Mouse (Mus musculus) ES-Bruce4 (cell line): ENCODE measurements at regions not wholly inside any gene's neighbourhood (a gene's known extent, or its start where the extent isn't known, plus 50 kb on each side); places are given as distances from the start of the nearest gene placed in this dataset.

Experiments
- H3K27ac ChIP-seq: 2 replicates; pipeline ENCODE4 v1.5.1; 2012; ENCODE audit warnings: low read length, inconsistent platforms; ENCODE audit not compliant: insufficient read depth
- H3K27me3 ChIP-seq: 2 replicates; pipeline ENCODE4 v1.6.1; 2012; ENCODE audit warnings: mild to moderate bottlenecking, low read length, inconsistent platforms; ENCODE audit not compliant: control insufficient read depth, poor library complexity, insufficient read depth, severe bottlenecking
- H3K36me3 ChIP-seq: 2 replicates; pipeline ENCODE4 v1.6.1; 2012; ENCODE audit warnings: inconsistent platforms, mild to moderate bottlenecking, low read length, moderate library complexity; ENCODE audit not compliant: control insufficient read depth, poor library complexity, insufficient read depth, severe bottlenecking
- H3K4me1 ChIP-seq: one replicate; pipeline ENCODE4 v1.8.1; 2011; ENCODE audit warnings: low read length; ENCODE audit not compliant: control insufficient read depth, insufficient read depth
- H3K4me3 ChIP-seq: 2 replicates; pipeline ENCODE4 v1.5.1; 2011; ENCODE audit warnings: low read depth, mild to moderate bottlenecking, low read length
- H3K9ac ChIP-seq: 2 replicates; pipeline ENCODE4 v1.6.1; 2012; ENCODE audit warnings: low read depth, mild to moderate bottlenecking, inconsistent platforms; ENCODE audit not compliant: poor library complexity, severe bottlenecking
- H3K9me3 ChIP-seq: replicated peaks from 2 replicates; pipeline ENCODE4 v1.6.1; 2012; ENCODE audit warnings: mild to moderate bottlenecking, low read length, inconsistent platforms; ENCODE audit not compliant: control insufficient read depth, poor library complexity, insufficient read depth, severe bottlenecking
- CTCF ChIP-seq: IDR thresholded peaks from one replicate; pipeline ENCODE4 v1.8.1; 2011; ENCODE audit warnings: low read depth, low read length
- EP300 ChIP-seq: IDR thresholded peaks from 2 replicates; pipeline ENCODE4 v1.6.1; 2011; ENCODE audit warnings: low read depth, low read length; ENCODE audit not compliant: insufficient read depth
- POLR2A ChIP-seq: IDR thresholded peaks from one replicate; pipeline ENCODE4 v1.8.1; 2011; ENCODE audit warnings: low read length; ENCODE audit not compliant: insufficient read depth

GRCm38 (mm10) chr4:56373746-56374145 lies 366.1 kb upstream of the Gm26657 start:
- Histone ChIP-seq H3K36me3 (no peaks in the 10 kb centered on the region), H3K9ac (no peak overlapping the region), H3K4me1 (no peaks in the 10 kb centered on the region), H3K27ac (no peak overlapping the region), H3K9me3 (no peaks in the 10 kb centered on the region), H3K27me3 (no peaks in the 10 kb centered on the region), H3K4me3 (no peak overlapping the region)
- TF ChIP-seq POLR2A (no peak), CTCF (no peak)

GRCm38 (mm10) chr4:56373167-56373566 lies 366.7 kb upstream of the Gm26657 start:
- Histone ChIP-seq H3K36me3 (no peaks in the 10 kb centered on the region), H3K4me1 (no peaks in the 10 kb centered on the region), H3K9ac (no peak overlapping the region), H3K4me3 (no peak overlapping the region), H3K9me3 (no peaks in the 10 kb centered on the region), H3K27ac (no peak overlapping the region), H3K27me3 (no peaks in the 10 kb centered on the region)
- TF ChIP-seq CTCF (no peak), POLR2A (no peak), EP300 (no peak)

GRCm38 (mm10) chr4:56372711-56373110 lies 367.2 kb upstream of the Gm26657 start:
- TF ChIP-seq POLR2A (no peak), EP300 (no peak), CTCF (no peak)
- H3K27me3 ChIP-seq: no peaks in the 10 kb centered on the region
- H3K9me3 ChIP-seq: no peaks in the 10 kb centered on the region
- no peaks in the 10 kb centered on the region for H3K4me1 ChIP-seq
- no peak overlapping the region for H3K27ac ChIP-seq
- H3K4me3 ChIP-seq: no peak overlapping the region
- H3K36me3 ChIP-seq: no peaks in the 10 kb centered on the region
- H3K9ac ChIP-seq: no peak overlapping the region

- H3K9me3 ChIP-seq: no peaks in the 10 kb centered on the region
- H3K27ac ChIP-seq: no peak overlapping the region
- no peak for TF ChIP-seq EP300
- no peak for TF ChIP-seq POLR2A
- TF ChIP-seq CTCF: no peak
- no peak overlapping the region for H3K4me3 ChIP-seq
- no peak overlapping the region for H3K9ac ChIP-seq
- H3K4me1 ChIP-seq: no peaks in the 10 kb centered on the region
- no peaks in the 10 kb centered on the region for H3K27me3 ChIP-seq
- no peaks in the 10 kb centered on the region for H3K36me3 ChIP-seq
Measured at GRCm38 (mm10) chr4:56364594-56364993, 375.3 kb upstream of the Gm26657 start.

DNA sequence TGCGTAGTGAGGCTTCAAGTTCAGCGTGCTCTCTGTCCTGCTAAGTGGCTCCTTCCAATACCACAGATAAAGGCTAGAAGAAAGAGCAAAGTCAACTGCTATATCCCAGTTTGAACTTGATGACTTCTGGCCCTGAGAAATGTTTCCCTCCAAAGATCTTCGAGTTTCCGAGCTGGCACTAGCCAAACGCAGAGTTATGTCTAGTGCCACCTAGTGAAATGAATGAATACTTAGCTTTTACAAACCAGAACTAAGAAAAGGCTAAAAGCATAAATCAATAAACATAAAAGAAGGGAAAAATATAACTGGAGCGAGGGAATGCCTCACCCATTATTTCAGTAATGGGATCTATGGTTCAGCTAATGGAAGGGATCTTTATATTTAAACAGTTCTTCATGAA lies 377.7 kb upstream of the Gm26657 start:
- Histone ChIP-seq H3K4me3 (no peak overlapping the region), H3K27me3 (no peaks in the 10 kb centered on the region), H3K9ac (no peak overlapping the region), H3K4me1 (no peaks in the 10 kb centered on the region), H3K36me3 (no peaks in the 10 kb centered on the region), H3K9me3 (no peaks in the 10 kb centered on the region), H3K27ac (no peak overlapping the region)
- no peak for TF ChIP-seq CTCF
- TF ChIP-seq EP300: no peak
- TF ChIP-seq POLR2A: no peak

DNA sequence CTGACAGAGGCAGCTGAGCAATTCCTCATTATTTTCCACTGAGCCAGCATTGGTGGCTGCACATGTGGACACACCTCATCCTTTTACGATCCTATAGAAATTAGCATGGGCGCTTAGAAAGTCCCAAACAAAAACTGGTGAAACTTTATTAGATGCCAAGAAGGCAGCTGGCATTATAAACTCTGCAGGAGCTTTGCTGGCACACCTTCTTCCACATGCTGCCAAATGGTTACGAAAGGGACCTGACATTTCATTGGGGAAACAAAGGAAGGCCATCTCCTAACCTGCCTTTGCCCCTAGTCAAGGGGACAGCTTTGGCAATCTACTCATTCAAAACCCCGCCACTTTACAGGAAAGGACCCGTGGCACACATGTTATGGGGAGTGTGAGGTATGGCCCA lies 390.7 kb upstream of the Gm26657 start:
- Histone ChIP-seq H3K27ac (no peak overlapping the region), H3K4me1 (no peaks in the 10 kb centered on the region), H3K27me3 (no peaks in the 10 kb centered on the region), H3K9ac (no peak overlapping the region), H3K4me3 (no peak overlapping the region), H3K9me3 (no peaks in the 10 kb centered on the region), H3K36me3 (no peaks in the 10 kb centered on the region)
- TF ChIP-seq CTCF (no peak), EP300 (no peak), POLR2A (no peak)
